In genomic region chr17:86228850-86229249, GRCm38 (mm10) we compare ENCODE assay signal across 22 mouse cellular contexts.
DNase-seq lines count a peak whose midpoint lies in the region; ATAC-seq lines count a peak whose summit lies in the region.
"Had no signal": no experiment of that assay in that cellular context is flagged by ENCODE, and none has a peak within 500 bp of the region (broad histone marks: within the 10 kb centered on the region; RNA-seq: fewer than 3 reads in every experiment).

No protein-coding gene starts in this region.

- WGBS in midbrain, embryonic 10.5 days, result 90% methylated on average over 8 of the region's 8 CpGs
- 91% methylated on average over 8 of the region's 8 CpGs for WGBS in midbrain, embryonic 11.5 days
- 93% methylated on average over 8 of the region's 8 CpGs for WGBS in forebrain, embryonic 10.5 days

- no peaks in the 10 kb centered on the region; the same call in 1 of the 2 replicates for H3K9me3 ChIP-seq in midbrain, embryonic 10.5 days (replicated peaks)
- H3K9me3 ChIP-seq in midbrain, embryonic 11.5 days (ENCODE audit: control insufficient read depth, low read length), result no peaks in the 10 kb centered on the region
- H3K9me3 ChIP-seq in forebrain, embryonic 10.5 days, result peaks cover 3% of the 10 kb centered on the region; the same call in 1 of the 2 replicates
- H3K9me3 ChIP-seq: forebrain, embryonic 13.5 days; heart, embryonic 13.5 days; hindbrain, embryonic 15.5 days; intestine, embryonic 15.5 days; liver, embryonic 12.5 days; lung, embryonic 15.5 days; midbrain, embryonic 12.5 days had no signal

- intact Hi-C loops in left cerebral cortex, postnatal 14 days (cut with DNase I), result no loop called here

- no peak overlapping the region for H3K9ac ChIP-seq in midbrain, embryonic 11.5 days (ENCODE audit: low read length)
- H3K9ac ChIP-seq: forebrain, embryonic 13.5 days; heart, embryonic 13.5 days; hindbrain, embryonic 15.5 days; intestine, embryonic 15.5 days; liver, embryonic 12.5 days; lung, embryonic 15.5 days; midbrain, embryonic 12.5 days; neural tube, embryonic 12.5 days had no signal

- no peaks in the 10 kb centered on the region for H3K27me3 ChIP-seq in midbrain, embryonic 10.5 days (ENCODE audit: low read depth, poor library complexity, severe bottlenecking)
- no peaks in the 10 kb centered on the region for H3K27me3 ChIP-seq in midbrain, embryonic 11.5 days (ENCODE audit: control insufficient read depth, insufficient read depth, low read length)
- no peaks in the 10 kb centered on the region for H3K27me3 ChIP-seq in forebrain, embryonic 10.5 days (ENCODE audit: poor library complexity, severe bottlenecking)
- H3K27me3 ChIP-seq: forebrain, embryonic 13.5 days; heart, embryonic 13.5 days; hindbrain, embryonic 15.5 days; intestine, embryonic 15.5 days; liver, embryonic 12.5 days; lung, embryonic 15.5 days; midbrain, embryonic 12.5 days; neural tube, embryonic 12.5 days had no signal

- no peak overlapping the region for H3K4me3 ChIP-seq in midbrain, embryonic 10.5 days
- H3K4me3 ChIP-seq in midbrain, embryonic 11.5 days (ENCODE audit: low read depth, low read length), result no peak overlapping the region
- H3K4me3 ChIP-seq in forebrain, embryonic 10.5 days, result no peak overlapping the region
- H3K4me3 ChIP-seq: forebrain, embryonic 13.5 days; heart, embryonic 13.5 days; hindbrain, embryonic 15.5 days; intestine, embryonic 15.5 days; liver, embryonic 12.5 days; lung, embryonic 15.5 days; midbrain, embryonic 12.5 days; neural tube, embryonic 12.5 days had no signal

- 0 out of 2 replicates have a peak overlapping the region, but pooled peaks have one; percentile 38 for H3K27ac ChIP-seq in midbrain, embryonic 10.5 days (replicated peaks)
- H3K27ac ChIP-seq in midbrain, embryonic 11.5 days (ENCODE audit: low read depth, low read length), result no peak overlapping the region
- no peak overlapping the region for H3K27ac ChIP-seq in forebrain, embryonic 10.5 days
- H3K27ac ChIP-seq: forebrain, embryonic 13.5 days; heart, embryonic 13.5 days; hindbrain, embryonic 15.5 days; intestine, embryonic 15.5 days; liver, embryonic 12.5 days; lung, embryonic 15.5 days; macrophage; midbrain, embryonic 12.5 days; neural tube, embryonic 12.5 days had no signal

- no peaks in the 10 kb centered on the region for H3K4me1 ChIP-seq in midbrain, embryonic 10.5 days
- H3K4me1 ChIP-seq in midbrain, embryonic 11.5 days (ENCODE audit: control insufficient read depth, insufficient read depth, low read length), result no peaks in the 10 kb centered on the region
- no peaks in the 10 kb centered on the region for H3K4me1 ChIP-seq in forebrain, embryonic 10.5 days
- H3K4me1 ChIP-seq: liver, embryonic 12.5 days had no signal

- ATAC-seq in frontal cortex, adult (ENCODE audit: low TSS enrichment), result peak; percentile 93
- ATAC-seq in midbrain, embryonic 11.5 days (ENCODE audit: low FRiP score), result no peak
- ATAC-seq: forebrain, embryonic 13.5 days; intestine, embryonic 15.5 days; liver, embryonic 12.5 days had no signal

- no peak overlapping the region for H3K4me2 ChIP-seq in midbrain, embryonic 11.5 days
- H3K4me2 ChIP-seq: forebrain, embryonic 13.5 days; heart, embryonic 13.5 days; hindbrain, embryonic 15.5 days; intestine, embryonic 15.5 days; liver, embryonic 12.5 days; lung, embryonic 15.5 days; midbrain, embryonic 12.5 days; neural tube, embryonic 12.5 days had no signal

- H3K36me3 ChIP-seq in midbrain, embryonic 10.5 days, result no peaks in the 10 kb centered on the region
- no peaks in the 10 kb centered on the region for H3K36me3 ChIP-seq in midbrain, embryonic 11.5 days (ENCODE audit: control insufficient read depth, insufficient read depth, low read length)
- H3K36me3 ChIP-seq in forebrain, embryonic 10.5 days (replicated peaks), result no peaks in the 10 kb centered on the region
- H3K36me3 ChIP-seq: heart, embryonic 13.5 days; hindbrain, embryonic 15.5 days; intestine, embryonic 15.5 days; liver, embryonic 12.5 days; lung, embryonic 15.5 days; midbrain, embryonic 12.5 days; neural tube, embryonic 12.5 days had no signal

- no peak for DNase-seq in frontal cortex, postnatal 10 days (ENCODE audit: low spot score in 2 of 2)
- DNase-seq in midbrain, embryonic 10.5 days (ENCODE audit: low spot score), result no peak
- DNase-seq in midbrain, embryonic 11.5 days (ENCODE audit: low spot score, missing footprints), result no peak
- peak; percentile 65 to 69 for DNase-seq in left cerebral cortex, postnatal 14 days (ENCODE audit: low spot score in 2 of 2)
- DNase-seq in right cerebral cortex, postnatal 36 days (ENCODE audit: low spot score in 2 of 2), result peak; percentile 70 to 84
- DNase-seq in ovary, postnatal 14 days (ENCODE audit: low spot score), result no peak
- DNase-seq in forebrain, embryonic 10.5 days (ENCODE audit: extremely low spot score, low spot score), result no peak
- DNase-seq: adrenal gland, adult 8-10 months; cerebellum, adult 9-10 months; heart, adult 11 months; kidney, postnatal 36 days; thymus, postnatal 36 days had no signal

Comparison
In these comparisons a context has a peak if more than half of its experiments do, and no peak if none do; other contexts are left out.
1. DNase-seq: peak in left cerebral cortex, postnatal 14 days (2 of 2) and right cerebral cortex, postnatal 36 days (2 of 2); none in frontal cortex, postnatal 10 days (0 of 2), midbrain, embryonic 10.5 days (single experiment), midbrain, embryonic 11.5 days (single experiment), ovary, postnatal 14 days (single experiment) and forebrain, embryonic 10.5 days (single experiment).